Mouse (Mus musculus): ENCODE results near the gene Noct. TPM values are rescaled to one million over a fixed set of nuclear protein-coding genes. Genes with fewer than 3 reads are reported as not detected.
"Not testable (repeated sequence)": the region's sequence is repeated elsewhere in the genome, so short reads cannot be mapped to it uniquely, and the experiment has no call there.

The Noct gene
- 10.7 and 27.8 TPM in 2 replicates for total RNA-seq (2021)
- long read RNA-seq, transcript Noct-201 (3 exons, 3,059 nt), result major isoform, 10 of 11 reads
- long read RNA-seq, partial matches to known transcripts, result 0 of 11 reads
- long read RNA-seq, other reads (novel, unspliced or antisense), result 1 of 11 reads

GRCm38 (mm10) chr3:51224363-51225225 is at the start of gene Noct:
TSS of gene Noct (plus strand) at chr3:51224447.
- peak; percentile 86 for DNase-seq

DNA sequence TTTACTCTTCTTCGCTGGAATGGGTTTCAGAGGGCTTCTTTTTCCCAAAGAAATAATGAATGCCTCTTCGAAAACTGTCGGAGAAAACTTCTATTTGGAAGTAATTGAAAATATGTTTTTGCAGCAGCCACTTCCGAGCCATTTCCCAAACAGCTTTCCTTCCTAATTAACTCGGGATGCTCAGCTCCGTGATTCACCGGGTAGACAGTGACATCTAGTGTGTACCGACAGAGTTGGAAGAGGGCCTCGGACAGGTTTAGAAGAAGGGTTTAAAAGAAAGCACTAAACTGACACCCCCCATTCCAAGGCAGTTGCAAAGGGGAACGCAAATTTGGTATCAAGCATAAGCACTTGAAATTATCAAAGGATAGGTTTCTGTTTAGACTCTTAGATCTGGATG is 46.1 kb upstream of the Noct start:
- no peak for DNase-seq

- no peak for DNase-seq
Measured at GRCm38 (mm10) chr3:51179460-51180146, 44.6 kb upstream of the Noct start.

- no peak for DNase-seq
Measured at GRCm38 (mm10) chr3:51180341-51180940, 43.8 kb upstream of the Noct start.

- DNase-seq, result no peak
Measured at GRCm38 (mm10) chr3:51182455-51182854, 41.8 kb upstream of the Noct start.

DNA sequence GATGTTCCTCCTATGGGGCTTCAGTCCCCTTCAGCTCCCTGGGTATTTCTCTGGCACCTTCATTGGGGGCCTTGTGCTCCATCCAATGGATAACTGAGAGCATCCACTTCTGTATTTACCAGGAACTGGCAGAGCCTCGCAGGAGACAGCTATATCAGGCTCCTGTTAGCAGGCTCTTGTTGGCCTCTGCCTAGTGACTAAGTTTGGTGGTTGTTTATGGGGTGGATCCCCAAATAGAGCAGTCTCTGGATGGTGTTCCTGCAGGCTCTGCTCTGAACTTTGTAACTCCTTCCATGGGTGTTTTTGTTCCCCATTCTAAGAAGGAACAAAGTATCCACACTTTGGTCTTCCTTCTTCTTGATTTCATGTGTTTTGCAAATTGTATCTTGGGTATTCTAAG is 40.7 kb upstream of the Noct start:
- not testable (repeated sequence) for DNase-seq

GRCm38 (mm10) chr3:51183967-51184366 is 40.3 kb upstream of the Noct start:
- DNase-seq, result not testable (repeated sequence)

DNA sequence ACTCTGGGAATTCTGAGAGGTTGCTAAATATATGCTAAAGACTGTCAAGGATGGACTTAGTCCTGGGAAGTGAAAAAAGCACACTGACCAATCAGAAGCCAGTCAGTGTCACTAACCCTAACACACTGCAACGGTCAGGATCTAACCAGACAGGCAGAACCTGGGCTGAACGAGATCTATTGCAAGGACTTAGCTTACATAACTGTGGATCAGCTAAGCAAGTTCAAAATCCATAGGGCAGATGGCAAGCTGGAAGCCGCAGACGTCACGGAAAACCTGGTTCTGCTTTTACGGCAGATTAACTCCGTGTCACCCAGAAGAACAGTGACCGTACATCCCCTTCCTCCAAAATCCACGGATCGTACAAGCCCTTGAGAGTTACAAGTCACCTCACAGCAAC is 39.5 kb upstream of the Noct start:
- no peak for DNase-seq

- DNase-seq, result no peak
Measured at GRCm38 (mm10) chr3:51185406-51185805, 38.8 kb upstream of the Noct start.

GRCm38 (mm10) chr3:51194075-51194474 is 30.2 kb upstream of the Noct start:
- DNase-seq, result peak; percentile 42

DNA sequence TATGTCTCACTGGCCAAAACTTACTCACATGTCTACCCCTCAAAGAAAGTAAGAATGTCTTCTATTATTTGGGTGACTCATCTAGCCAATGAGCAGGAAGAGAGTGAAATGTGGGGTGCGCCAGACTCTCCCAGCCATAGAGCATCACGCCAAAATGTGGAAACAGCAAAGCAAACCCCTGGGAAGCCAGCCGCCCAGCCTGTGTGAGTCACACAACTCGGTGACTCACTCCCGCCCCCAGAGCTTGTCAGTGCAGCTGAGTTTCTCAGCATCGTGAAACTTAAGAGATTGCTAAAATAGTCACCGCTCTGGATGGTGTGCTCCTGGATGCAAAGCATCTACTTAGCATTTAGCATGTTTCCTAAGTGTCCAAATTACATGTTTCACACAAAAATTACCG is 28.9 kb upstream of the Noct start:
- peak; percentile 76 for DNase-seq

DNA sequence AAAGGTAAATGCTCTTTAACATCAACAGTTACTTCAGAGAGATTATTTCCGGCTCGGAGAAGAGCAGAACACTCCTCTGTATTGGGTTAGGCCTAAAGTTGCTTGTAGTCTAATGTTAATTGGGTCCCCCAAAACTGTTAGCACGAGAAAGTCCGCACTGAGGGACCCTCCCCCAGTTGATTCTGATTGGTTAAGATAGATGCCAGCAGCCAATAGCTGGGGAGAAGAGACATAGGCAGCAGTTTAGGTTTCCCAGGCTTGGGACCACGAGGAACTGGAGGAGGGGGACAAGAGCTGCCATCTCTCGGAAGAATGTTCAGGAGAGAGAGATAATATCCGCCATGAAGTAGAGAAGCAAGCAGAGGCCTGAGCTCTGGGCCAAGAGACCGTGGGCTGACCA is 28.5 kb upstream of the Noct start:
- DNase-seq, result no peak

- DNase-seq, result no peak
Measured at GRCm38 (mm10) chr3:51196724-51197111, 27.5 kb upstream of the Noct start.

DNA sequence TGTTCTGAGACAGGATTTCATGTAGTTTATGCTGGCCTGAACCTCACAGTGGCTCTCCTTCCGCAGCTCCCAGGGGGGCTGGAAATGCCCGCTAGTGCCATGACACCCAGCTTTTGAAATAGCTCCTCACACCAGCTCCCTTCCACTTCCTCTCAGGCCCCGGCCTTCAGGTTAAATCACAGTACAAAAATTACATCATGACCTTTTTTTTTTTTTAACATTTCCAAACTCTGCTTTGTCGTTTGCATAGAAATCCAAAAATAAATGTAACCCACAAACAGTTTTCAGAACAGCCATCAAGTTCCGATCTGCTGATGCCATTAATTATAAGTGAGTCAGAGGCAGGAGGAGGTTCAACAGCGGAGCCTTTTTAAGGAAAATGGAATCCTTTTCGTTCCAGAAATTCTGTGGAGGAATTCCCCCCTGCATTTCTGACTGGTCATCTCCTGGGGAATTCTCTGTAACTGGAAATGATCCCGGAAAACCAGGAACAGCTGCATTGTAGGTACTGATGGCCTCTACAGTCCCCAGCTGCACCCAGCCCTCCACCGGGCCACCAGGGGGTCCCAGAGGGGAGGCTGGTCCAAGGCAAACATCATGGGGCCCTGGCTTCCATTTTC is 27.0 kb upstream of the Noct start:
- peak; percentile 36 for DNase-seq

GRCm38 (mm10) chr3:51198291-51198690 is 26.0 kb upstream of the Noct start:
- DNase-seq, result no peak

DNA sequence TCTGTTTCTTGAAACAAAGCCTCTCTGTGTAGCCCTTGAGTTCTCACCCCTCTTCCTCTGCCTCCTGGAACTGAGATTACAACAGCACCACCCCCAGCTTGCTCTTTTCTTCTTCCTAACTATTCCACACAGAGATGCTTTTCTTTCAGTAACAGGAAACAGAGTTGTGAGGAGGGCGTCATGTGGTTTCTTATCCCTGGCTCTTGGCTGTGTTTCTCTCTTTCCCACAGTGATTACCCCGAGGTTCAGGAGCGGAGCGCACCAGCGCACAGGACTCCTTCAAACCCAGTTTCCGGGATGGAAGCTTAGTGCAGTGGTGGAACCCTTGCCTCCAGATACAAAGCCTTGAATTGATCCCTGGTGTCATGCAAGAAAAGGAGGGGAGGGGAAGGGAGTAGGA is 25.1 kb upstream of the Noct start:
- DNase-seq, result no peak

- no peak for DNase-seq
Measured at GRCm38 (mm10) chr3:51200311-51200710, 23.9 kb upstream of the Noct start.

GRCm38 (mm10) chr3:51200894-51201293 is 23.4 kb upstream of the Noct start:
- no peak for DNase-seq

DNA sequence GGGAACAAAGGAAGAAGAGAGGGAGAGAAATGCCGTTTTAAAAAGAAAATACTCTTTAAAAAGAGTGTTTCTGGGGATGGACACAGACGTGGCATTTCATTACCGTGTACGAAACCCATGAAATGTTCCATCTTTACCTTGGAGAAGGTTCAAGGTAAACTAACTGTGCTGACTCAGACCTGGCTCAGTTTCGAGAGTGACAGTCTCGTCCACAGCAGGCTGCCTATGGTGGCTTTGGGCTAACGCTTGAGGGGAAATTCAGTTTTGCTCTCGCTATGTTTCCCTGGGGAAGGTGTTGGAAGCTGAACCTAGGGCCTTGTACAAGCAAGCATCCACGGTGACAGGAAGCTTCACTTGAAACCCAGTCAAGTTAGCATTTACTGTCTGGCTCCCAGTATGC is 22.3 kb upstream of the Noct start:
- DNase-seq, result peak; percentile 31

DNA sequence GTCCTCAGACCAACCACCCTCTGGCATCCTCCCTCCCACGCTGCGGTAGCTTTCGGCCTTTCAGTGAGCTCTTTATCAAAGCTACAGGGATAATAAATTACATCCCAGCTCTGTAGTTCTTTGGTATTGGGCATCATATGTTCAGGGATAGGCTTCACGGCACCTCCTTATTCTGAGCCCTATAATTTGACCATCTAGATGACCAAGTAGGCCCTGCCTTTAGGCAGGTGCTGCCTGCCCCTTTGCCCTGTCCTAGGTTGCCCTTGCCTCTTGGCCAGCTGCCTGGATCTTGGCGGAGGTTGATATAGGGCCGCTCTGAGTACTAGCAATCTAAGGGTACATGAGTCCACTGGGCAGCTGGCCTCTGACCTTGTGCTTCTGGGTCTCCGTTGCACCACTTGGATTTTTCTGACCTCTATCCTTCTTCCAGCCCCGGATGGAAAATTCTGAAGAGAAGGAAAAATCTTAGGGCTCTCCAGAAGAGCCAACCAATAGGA is 21.7 kb upstream of the Noct start:
- peak; percentile 69 for DNase-seq

DNA sequence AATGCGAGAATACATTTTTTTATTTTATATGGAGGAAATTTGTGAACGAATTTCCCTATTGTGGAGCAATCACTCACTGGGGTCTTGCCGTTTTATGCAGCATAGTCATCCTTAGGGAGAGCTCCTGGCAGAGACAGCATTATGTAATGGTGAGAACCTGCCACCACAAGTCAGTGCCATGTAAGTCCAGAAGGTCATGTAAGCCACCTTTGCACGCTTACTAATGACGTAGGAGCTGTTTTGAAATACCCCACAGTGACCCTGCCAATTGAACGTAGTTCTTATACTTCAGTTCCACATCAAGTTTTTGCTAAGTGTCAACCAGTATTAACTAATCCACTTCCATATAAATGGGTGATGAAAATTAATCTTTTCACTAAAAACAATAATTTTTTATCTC is 20.3 kb upstream of the Noct start:
- DNase-seq, result no peak

GRCm38 (mm10) chr3:51204441-51204840 is 19.8 kb upstream of the Noct start:
- DNase-seq, result no peak

All from adrenal gland, postnatal 25 days (tissue).